Mouse (Mus musculus) c-Kit-negative CD71-positive TER-119-positive erythroid progenitor cells, embryonic 14.5 days (primary cell): ENCODE data around the gene Vps45.
A peak's percentile ranks its signal among the peaks of the same experiment; 100 is the strongest.

Experiments
- DNase-seq: peaks from one replicate; pipeline ENCODE4 v3.0.0-alpha.2; 2013; ENCODE audit warnings: low read depth, low spot score

The Vps45 gene

DNA sequence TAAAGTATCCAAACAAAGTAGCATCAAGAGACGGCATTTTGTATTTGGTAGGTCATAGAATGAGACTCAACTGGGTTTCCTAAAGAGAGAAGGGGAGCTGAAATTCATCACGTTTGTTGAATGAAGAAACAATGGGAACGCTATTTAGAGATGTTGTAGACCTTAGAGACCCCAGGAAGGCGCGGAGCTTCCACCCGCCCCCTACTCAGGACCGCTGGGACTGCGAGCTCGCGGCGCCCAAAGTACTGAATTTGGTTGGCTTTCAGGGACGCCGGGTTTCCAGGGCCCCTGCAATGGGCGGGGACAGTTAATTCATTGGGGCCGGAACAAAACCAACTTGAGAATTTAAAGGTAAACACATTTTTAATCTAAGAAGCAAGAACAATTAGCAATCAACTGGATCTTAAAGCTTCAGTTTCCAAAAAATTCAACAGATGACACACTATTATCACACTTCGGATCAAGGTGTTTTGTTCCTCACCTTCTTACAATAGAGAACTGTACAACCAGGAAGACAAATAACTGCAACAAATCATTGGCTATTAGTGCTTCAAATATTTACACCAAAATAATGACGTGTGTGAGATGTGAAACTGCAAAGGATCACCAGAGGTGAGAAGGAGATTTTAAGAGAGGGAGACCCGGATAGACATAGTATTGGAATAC is at the start of gene Vps45:
TSS of gene Vps45 (minus strand) at position 236 of the 666 bp plus-strand sequence.
- DNase-seq = peak; percentile 56

DNA sequence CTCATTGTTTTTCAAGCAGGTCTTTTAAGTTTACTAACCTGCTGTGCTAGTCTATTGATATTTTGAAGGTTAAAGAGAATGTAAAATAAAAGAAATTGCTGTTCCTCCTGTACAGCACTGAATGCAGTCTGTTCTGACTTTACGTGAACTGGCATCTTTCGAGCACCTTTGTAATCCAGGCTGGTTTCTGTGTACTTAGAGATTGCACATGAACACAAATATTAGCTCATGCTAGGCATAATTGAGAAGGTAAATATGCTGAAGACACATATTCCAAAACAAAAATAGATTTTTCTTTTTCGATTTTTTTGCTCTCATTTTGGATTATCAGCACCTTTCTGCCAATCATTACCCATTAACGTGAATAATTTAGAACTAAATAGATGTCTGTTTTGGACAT is 47.9 kb upstream of the Vps45 start:
- DNase-seq = no peak

DNA sequence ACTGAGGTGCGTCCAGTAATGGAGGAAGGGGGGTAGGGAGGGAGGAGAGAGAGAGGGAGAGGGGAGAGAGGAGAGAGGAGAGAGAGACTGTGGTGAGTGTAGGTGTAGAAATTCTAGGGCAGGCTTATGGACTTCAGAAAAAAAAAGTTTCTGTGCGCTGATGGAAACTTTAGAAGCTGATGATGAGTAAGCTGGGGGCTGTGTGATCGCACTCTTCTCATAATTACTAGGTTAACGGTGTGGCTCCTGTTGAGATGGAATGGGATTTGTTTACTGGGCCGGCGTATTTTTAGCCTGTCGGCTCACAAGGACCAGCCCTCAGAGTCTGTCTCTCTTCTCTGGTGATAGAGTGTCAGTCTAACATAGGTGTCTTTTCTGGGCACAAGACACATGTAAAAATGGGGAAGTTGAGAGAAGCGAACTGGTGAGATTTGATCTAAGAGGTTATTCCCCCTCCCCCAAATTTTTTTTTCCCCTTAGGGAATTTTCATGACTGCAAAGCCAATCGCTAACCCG is 47.0 kb upstream of the Vps45 start:
- DNase-seq = peak; percentile 21

DNA sequence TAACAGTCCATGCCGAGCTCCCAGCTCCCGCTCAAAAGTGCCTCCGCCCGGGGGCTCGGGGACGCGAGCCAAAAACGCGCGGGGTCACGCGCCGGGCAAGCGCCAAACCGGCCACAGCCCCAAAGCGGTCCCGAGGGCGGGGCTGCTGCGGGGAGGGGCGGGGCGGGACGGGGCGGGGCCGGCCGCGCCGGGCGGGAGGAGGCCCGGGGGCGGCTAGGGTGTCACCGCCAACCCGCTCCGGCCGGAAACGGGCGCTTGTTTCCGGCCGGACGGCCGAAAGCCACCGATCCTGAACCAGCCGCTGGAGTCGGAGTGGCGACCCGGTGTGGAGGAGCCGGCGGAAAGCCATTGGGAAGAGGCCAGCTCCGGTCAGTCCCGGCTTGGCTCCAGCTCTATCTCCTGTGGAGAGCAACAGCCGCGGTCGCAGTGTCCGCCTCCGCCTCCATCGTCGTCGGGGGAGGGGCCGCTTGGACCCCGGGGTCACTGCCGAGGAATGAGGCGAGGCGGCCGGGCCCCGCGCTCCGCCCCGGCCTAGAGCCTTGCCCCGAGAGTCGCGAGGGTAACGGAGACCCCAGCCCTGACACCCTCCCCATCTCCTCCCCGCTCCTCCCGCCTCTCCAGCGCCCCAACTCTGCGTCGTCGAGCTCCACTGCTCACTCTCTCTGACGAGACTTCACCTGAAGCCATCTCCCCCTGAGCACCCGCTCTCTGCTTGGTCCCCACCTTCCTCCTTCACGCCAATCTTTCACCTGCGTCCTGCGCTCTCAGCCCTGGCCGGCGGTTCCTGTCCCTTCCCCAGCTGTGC is 46.2 kb upstream of the Vps45 start, which contains the start of gene Otud7b:
TSS of gene Otud7b (plus strand) at position 267 of the 805 bp plus-strand sequence.
- peak; percentile 74 for DNase-seq

DNA sequence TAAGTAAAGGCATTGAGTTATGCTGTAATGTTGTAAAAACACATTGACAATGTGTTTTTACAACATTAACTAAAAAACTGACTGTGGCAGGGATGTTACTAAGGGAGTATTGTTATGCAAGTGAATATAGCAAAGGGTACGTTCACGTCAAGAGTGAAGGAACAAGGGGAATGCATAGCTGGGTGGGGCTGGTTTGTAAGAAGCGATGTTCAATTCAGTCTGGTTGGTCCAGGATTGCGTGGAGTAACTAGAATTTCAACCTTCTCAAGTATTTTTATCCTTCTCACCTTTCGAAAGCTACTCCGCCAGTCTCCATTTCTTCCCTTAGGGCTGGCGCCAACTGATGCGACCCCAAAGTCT is 45.6 kb upstream of the Vps45 start:
- DNase-seq = no peak

DNA sequence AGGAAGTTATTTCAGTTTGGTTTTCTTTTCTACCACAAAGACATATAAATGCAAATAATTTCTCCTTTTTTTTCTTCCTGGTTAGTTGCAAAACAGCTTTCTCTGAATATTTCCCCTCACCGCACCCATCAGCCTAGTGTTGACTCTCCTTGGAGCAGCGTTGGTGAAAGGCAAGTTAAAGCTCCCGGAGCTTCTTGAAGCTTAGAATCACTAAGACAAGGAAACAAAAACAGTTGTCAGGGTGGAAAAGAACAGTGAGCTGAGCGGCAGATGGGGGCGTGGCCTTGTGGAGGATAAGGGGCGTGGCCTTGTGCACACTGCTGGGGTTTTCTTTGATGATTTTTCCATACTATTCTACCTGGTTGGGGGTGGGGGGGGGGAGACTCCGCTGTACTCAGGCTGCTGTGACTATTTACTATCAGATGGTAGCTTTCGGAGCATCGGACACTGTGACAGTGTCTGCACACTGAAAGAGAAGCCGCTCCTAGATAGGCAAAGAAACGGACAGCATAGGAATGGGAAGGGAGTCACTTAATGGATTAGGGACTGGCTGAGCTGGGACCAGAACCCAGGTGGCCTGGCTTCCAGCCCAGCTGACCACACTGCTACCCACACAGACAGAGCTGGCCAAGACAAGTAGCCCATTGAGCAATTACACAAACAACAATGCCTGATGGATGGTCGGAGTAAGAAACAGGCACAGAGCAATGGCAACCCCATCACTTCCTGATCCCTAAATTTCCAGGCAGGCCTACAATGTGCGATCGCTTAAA is 44.0 kb upstream of the Vps45 start:
- DNase-seq = peak; percentile 49

DNA sequence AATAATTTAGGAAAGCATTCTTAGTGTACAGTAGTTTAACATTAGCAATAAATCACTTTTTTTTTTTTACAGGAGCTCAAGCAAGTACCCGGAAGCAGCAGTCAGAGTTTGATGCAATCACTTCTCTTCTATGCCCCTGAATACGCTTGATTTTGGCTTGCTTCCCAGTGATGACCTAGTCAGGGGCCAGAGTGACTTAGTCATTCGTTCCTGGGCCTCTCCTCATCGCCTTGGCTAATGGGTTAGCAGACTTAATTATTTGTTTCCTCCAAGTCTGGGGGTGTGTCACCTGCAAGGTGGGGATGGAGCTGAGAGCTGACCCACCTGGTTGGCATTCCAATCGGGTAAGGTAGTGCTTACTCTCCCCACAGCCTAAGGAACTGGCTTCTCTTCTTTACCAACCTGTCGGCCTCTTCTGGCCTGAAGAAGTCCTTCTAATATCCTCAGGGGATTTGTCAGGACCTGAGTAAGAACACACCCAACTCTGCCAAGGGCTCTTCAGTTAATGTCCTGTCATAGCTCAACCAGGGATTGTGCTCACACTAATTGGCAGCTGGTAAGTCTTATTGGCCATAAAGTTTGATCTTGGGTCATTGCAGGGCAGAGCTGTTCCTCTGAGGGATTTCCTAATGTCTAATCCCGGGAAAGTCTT is 40.5 kb upstream of the Vps45 start:
- DNase-seq = no peak

DNA sequence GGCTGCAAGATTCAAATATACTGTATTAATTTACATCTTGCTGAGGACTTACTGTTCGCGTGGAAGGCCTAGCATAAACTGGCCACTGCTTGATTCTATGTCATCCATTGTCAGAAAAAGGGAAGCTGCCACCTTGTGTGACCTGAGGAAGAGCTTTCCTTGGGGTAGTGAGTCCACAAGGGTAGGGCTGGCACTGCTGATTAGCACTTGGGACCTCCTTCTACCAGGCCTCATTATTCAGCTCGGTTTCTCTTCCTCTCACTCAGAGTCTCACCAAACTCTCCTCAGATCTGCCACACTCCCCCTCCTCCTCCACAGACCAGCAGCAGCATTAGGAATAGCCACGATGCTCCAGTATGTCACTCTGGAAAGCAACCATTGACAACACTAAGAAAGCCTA is 39.9 kb upstream of the Vps45 start:
- DNase-seq = no peak

DNA sequence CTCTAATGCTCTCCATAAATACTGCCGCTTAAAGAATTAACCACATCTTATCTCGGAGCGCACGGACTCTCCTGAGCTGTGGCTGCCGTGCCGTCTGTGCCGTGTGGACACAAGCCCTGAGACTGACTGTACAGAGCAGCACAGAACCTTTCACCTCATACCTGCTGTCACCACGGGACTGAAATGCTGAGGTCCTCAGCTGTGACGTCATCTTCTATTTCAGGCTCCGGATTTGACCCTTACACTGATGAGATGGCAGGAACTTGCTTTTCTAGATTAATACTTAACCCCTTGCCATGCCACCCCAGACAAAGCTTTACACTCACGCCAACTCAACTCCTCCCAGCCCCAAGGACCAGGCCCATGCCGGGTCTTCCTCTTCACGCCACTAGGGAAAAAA is 35.9 kb upstream of the Vps45 start:
- DNase-seq = no peak

DNA sequence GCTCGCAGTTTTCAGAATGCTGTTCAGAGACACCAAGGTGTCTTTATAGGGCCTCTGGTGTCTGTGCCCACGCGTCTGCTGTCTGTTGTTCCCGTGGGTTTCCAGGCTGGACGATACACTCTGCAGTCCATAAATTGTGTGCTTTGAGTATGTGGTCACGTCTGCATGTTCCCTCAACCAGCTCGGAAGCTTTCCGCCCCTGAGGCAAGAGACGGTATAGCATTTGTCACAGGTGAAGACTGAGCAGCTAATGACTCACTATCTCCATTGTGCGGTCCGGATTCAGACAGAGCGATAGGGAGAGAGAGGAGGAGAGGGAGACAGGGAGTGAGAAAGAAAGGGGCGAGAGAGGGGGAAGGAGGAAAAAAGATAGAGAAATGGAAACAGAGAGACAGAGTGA is 35.2 kb upstream of the Vps45 start:
- no peak for DNase-seq

DNA sequence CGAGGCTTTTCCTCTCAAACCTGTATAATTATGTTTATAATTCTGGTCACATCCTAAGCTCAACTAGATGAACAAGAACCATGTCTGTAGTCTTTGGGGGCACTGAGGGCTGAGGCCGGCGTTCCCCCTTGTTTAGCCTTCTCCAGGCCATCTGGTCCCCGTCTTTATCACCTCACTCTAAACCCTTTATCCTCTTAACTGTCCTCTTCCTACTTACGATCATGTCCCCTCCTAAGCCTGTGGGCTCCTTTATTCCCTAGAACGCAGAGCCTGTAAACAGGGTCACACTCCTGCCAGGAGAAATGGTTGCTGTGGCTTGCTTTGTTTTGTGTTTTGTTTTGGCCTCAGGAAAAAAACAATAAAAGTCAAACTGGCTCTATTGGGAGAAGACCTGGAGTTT is 33.7 kb upstream of the Vps45 start:
- DNase-seq = no peak

DNA sequence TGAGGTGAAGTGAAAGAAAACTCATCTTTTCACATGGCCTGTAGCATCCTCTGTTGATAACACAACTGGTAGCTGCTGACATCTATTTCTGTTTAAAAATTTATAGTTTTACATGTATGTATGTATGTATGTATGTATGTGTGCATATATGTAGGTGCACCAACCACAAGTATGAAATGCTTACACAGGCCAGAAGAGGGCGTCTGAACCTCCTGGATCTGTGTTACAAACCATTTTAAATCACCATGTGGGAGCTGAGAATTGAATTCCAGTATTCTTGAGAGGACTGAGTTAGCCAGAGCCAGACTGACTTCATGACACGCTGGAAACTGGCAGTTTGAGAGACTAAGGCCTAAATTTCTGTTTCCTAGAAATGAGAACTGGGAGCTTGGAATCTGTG is 32.9 kb upstream of the Vps45 start:
- DNase-seq = no peak

DNA sequence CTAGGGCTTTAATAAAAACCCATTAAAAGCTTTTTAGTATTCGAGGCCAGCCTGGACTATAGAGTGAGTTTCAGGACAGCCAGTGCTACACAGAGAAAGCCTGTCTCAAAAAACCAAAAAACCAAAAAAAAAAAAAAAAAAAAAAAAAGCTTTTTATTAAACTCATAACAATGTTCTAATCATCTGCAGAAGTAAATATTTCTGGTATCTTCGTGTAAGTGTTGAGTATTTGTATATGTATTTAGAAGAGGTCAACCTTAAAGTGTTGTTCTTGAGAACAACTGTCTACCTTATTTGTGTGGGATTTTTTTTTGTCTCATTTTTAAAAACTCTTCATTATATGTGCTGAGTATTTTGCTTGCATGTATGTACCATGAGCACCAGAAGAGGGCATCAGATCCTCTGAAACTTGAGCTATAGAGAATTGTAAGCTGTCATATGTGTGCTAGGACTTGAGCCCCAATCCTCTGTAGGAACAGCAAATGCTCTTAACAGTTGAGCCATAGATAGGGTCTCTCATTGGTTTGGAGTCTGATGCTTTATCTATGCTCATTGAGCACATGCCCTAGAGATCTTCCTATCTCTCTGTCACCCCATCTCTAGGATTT is 31.7 kb upstream of the Vps45 start:
- DNase-seq = no peak

DNA sequence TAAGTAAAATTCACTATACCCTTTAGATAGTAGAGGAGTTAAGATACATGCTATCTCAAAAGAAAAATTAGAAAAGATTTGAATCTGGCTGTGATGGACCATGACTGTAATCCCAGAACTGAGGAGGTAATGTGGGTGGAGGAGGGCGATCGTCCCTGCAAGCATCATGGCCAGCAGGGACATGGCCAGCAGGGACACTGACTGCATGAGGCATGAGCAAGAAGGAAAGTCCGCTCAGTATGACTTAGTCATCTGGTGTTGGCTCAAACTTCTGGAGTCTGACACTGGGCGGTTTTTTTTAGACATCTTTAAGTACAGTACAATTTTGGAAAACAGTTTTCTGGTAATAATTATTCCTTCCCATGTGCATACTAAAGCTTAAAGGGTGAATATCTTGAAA is 29.5 kb upstream of the Vps45 start:
- no peak for DNase-seq

DNA sequence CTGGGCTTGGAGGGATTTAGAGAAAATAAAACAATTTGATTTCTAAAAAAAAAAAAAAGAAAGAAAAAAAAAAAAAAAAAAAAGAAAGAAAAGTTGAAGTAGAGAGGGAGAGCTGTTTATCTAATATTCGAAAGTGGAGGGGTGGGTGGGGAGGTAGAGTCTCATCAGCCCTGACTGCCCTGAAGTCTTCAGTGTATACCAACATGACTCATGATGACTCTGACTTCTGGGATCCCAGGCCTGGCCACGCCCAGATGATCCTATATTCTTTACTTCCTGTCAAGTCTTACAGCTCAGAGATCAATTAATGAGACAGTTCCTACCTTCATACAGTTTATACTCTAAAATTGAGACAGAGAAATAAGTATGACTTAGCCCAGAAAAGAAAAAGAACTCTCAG is 29.0 kb upstream of the Vps45 start:
- DNase-seq = peak; percentile 70

DNA sequence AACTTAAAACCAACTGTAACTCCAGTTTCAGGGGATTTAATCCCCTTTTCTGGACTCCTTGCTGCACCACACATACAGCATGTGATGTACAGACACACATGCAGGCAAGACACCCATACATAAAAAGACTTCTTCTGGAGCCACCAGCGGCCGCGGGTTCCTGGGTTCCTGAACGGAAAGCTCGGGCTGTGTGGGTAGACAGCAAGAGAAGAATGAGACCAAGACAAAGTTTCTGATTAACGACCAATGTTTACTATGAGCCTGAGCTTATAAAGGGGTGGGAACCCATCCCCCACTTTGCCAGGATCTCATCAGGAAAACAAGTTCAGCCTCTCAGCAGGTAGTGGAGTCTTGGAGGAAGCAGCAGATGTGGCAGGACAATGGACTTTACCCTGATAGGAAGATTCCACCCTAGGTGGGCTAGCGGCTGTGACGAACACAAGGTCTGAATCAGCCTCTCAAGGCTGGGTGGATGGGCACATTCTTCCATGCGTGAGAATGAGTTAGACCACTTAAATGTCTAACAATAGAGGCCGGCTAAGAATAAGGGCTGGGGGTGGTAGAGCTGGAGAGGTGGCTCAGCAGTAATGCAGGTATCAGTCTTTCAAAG is 26.0 kb upstream of the Vps45 start:
- DNase-seq = no peak

DNA sequence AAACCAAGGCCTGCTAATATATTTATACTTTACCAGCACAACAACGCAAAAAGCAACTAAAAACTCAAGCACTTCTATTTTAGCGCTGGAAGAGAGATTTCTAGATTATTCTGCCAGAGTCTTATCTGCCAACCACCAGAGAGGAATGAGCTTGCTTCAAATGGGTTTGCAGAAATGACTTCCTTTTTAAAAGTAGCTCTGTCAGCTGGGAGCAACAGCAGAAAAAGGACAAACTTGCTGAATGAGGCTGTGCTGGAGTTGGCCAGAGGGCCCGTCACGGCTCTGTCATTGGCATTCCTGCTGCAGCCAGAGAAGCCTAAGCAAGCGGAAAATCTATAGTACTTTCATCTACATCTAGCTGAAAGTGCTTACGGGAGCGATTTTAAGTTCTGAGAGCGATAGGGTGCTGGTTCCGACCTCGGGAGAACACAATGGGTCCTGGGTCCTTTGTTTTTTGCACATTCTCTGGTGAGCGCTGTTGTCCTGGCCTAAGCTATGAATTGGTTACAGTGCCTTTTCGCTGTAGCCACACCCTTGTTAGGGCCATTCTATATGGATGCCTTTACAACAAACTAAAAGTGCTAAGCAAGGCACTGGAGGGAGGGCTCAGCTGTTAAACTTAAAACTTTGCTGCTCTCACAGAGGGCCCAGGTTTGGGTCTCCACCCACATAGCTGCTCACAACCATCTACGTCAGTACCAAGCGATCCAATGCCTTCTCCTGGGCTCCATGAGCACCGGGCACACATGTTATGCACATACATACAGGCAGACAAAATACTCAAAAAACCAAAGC is 24.6 kb upstream of the Vps45 start:
- DNase-seq = no peak

DNA sequence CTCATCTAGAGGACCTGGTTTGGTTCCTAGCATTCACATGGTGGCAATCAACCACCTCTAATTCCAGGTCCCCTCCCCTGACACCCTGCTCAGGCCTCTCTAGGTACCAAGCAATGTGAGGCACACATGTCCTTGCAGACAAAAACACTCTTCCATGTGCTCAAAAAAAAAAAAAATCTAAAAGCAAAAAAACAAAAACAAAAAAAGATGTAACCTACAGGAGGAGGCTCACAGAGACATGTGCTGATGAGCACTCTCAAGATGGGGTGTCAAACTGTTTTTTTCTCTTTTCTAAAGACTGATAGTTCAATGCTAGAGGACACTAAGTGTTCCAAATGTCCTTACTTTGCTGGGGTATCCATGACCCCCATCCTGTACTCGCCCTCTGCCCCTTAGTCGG is 23.8 kb upstream of the Vps45 start:
- no peak for DNase-seq

DNA sequence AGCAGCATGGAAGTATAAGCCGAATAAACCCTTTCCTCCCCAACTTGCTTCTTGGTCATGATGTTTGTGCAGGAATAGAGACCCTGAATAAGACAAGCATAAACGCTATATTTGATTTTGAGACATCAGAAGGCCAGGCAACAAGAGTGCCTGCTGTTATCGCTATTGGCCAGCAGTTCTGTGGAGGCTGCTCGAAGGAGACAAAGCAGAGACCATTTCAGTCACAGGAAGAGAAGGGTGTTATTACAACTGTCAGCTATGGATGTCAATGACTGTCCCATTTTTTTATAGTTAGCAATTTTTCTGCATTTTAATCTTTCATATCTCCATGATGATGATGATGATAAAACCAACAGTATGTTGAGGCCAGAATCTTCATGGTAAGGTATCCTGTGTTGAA is 23.4 kb upstream of the Vps45 start:
- no peak for DNase-seq

DNA sequence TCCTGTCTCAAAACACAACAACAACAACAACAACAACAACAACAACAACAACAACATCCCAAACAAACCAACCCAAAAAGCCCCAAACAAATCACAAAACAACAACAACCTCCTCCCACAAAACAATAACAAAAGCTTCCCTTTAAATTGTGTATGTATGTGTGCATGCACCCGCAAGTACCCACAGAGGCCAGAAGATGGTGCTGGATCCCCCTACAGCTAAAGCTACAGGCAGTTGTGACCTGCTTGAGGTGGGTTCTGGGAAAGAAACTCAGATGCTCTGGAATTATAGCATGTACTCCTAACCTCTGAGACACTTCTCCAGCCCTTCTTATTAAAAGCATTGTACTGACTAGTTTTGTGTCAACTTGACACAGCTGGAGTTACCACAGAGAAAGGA is 22.7 kb upstream of the Vps45 start:
- peak; percentile 38 for DNase-seq
